Mouse (Mus musculus): Measurements from ENCODE around the gene Nedd4.
A peak's percentile ranks its signal among the peaks of the same experiment; 100 is the strongest.

The Nedd4 gene

DNA sequence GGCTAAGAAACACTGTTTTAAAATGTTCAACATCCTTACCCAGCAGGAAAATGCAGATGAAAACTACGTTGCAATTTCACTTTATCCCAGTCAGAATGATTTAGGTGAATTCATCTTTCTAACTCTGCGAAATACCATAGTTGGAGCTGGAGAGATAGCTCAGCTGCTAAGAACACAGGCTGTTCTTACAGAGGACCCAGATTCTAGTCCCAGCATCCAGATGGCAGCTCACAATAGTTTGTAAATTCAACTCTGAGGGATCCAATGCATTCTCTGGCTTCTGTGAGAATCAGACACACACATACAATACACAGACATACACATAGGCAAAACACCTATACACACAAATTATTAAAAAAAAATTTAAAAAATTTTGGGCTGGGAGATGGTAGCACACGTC is 133.1 kb downstream of the Nedd4 start:
- DNase-seq (ENCODE audit: low read depth) = no peak

DNA sequence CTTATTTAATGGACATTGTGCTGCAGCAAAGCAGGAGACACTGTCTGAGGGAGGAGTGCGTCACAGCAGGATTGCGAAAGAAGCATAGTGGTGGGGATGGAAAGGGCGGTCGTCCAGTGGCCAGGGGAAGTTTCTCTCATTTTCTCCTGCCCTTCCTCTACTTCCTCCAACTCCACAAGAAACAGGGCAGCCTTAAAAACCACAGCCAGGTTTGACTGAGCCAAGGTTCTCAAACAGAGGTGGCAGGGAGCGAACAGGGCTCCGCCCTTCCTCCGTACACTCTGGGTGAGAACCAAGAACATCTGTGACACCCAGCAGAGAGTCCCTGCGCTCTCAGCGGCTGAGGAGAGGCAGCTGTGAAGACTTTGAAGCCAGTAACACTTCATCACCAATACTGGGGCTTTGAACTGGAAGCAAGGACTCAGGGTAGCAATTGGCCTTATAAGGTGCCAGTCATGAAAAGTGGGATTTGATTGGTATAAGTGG is 135.0 kb downstream of the Nedd4 start:
- DNase-seq (ENCODE audit: low read depth) = peak; percentile 65

Measured in fibroblast of lung, adult 2 months (primary cell).